Mouse (Mus musculus): ENCODE measurements at regions not wholly inside any gene's neighbourhood (a gene's known extent, or its start where the extent isn't known, plus 50 kb on each side); places are given as distances from the start of the nearest gene placed in this dataset.

- TF ChIP-seq POLR2A (IDR thresholded peaks at IDR 0.05; ENCODE audit: low read depth, low read length) = no peak
- TF ChIP-seq CTCF (IDR thresholded peaks at IDR 0.05; ENCODE audit: extremely low read depth, insufficient read depth, insufficient read length, insufficient replicate concordance) = no peak
Measured at GRCm38 (mm10) chr10:84088799-84089778, 351.3 kb downstream of the Nuak1 start.

Measured in spleen, adult 2 months (tissue).